Mouse (Mus musculus) G1E (cell line): Measurements from ENCODE around the gene Klc3.

Experiments used
- CTCF ChIP-seq: IDR thresholded peaks from 2 replicates; pipeline ENCODE4 v1.5.1; 2012; ENCODE audit warnings: low read depth, low read length, inconsistent platforms, mixed read lengths
- GATA1 ChIP-seq: IDR thresholded peaks from 2 replicates; pipeline ENCODE4 v1.6.1; 2012; ENCODE audit warnings: borderline replicate concordance, low read length, inconsistent platforms, mixed read lengths
- GATA2 ChIP-seq: IDR thresholded peaks from 2 replicates; pipeline ENCODE4 v1.6.1; 2012; ENCODE audit warnings: low read depth, low read length, inconsistent platforms, borderline replicate concordance
- POLR2AphosphoS5 ChIP-seq: IDR thresholded peaks from 2 replicates; pipeline ENCODE4 v1.6.1; 2012; ENCODE audit warnings: low read depth, low read length, inconsistent platforms; ENCODE audit not compliant: insufficient replicate concordance
- TAL1 ChIP-seq: conservative IDR thresholded peaks from 2 replicates; pipeline ENCODE4 v1.6.1; 2012; ENCODE audit warnings: low read depth, low read length, inconsistent platforms, mixed read lengths

DNA sequence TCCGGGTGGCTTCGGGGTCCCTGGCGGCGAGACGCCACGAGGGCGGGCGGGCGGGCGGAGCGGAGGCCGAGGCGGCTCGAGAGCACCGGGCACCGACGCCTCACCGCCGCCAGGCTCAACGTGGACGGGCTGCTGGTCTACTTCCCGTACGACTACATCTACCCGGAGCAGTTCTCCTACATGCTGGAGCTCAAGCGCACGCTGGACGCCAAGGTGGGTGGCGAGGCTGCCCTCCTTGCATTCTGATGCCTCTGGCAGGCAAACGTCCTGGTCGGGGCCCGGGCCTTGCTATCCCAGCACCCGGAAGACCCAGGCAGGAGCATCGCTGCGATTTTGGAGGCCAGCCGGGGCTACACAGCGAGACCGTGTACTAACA is 21.8 kb downstream of the Klc3 start:
- TF ChIP-seq CTCF, result no peak
- no peak for TF ChIP-seq GATA1
- no peak for TF ChIP-seq TAL1
- no peak for TF ChIP-seq GATA2
- no peak for TF ChIP-seq POLR2AphosphoS5
